Mouse (Mus musculus): ENCODE results near the gene Trem3.

Gene Trem3

DNA sequence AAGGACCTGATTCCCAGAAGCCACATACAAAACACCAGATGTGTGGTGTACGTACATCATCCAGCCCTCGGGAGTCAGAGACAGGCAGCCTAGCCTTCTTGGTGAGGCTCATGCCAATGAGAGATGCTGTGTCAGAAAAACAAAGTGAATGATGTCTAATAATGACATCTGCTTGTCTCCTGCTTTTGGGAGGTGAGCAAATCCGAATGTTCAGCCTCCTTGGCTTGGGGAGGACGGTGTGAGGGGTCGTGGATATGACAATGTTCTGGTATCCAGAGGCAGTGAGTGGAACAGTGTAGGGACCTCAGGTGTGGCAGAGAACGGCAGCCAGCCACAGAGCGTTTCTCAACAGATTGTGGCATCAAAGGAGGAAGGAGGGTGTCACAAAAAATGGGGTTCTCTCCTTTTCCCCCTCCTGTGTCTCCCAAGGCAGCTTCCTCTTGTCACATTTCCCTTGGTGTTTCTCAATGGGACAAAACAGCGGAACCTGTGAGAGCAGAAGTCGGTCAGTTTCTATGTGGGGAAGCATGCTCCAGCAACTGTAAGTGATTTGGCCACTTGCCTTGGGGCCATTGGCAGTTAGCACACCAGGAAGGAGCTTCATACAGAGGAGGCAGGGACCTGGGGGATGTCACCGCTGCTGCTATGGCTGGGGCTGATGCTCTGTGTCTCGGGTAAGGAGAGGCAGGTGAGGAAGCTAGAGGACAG is at the start of gene Trem3:
Gene Trem3 (plus strand): TSS at position 557 of the 708 bp plus-strand sequence.
- no peak for DNase-seq (ENCODE audit: low read depth, low spot score)

DNA sequence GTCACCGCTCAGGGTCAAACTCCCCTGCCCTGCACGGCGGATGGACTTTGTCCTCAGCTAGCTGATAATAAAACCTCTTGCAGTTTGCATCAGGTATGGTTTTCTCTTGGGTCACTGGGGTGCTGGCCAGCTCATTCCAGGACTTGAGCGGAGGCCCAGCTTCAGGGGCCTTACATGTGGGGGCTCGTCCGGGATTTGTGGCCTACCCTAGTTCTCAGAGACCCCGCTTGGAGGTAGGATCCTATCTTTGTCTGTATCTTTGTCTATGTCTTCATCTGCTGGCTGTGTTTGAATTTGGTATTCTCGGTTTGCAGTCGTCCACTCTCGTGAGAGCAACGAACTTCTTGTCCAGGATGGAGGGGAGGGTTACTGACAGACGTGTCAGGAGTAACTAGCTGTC is 44.5 kb upstream of the Trem3 start:
- DNase-seq (ENCODE audit: low read depth, low spot score) = no peak

DNA sequence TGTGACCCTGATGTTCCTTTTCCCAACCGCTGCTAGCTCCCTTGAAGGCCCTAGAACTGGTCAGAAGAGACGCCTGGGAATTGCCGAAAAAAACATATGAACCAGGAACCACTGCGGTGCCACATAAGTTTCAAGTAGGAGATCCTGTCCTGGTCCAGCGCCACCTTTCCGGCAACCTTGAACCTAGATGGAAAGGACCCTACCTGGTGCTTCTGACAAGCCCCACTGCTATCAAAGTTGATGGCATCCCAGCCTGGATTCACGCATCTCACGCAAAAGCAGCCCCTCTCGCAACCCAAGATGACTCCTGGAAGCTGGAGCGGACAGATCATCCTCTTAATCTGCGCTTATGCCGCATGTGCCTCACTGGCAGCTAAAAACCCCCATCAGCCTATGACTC is 35.0 kb upstream of the Trem3 start:
- no peak for DNase-seq (ENCODE audit: low read depth, low spot score)

DNA sequence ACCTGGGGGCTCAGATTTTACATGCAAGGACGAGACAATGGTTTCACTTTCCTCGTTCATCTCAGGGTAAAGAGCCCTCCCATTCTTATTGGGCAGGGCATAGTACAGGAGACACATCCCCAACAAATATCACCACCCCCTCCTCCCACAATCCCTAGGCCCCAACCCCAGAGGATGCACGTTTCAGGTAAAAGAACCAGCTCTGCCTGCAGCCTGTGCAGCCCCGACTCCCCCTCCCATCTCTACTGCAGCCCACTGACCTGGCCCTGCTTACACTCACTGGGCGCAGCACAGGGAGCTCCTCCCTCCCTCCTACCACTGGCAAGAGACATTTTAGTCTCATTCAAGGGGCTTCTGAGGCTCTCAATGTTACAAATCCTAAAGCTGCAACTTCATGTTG is 34.1 kb upstream of the Trem3 start:
- no peak for DNase-seq (ENCODE audit: low read depth, low spot score)

DNA sequence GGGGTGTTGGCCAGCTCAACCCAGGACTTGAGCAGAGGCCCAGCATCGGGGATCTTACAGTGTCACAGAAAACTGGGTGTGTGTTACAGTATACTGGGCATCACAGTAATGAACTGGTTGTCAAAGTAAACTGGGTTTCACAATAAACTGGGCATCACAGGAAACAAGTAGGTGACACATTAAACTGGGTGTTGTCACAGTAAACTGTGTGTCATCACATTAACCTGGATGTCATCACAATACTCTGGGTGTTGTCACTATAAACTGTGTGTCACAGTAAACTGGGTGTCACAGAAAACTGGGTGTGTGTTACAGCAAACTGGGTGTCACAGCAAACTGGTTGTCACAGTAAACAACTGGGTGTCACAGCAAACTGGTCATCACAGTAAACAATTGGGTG is 32.1 kb upstream of the Trem3 start:
- DNase-seq (ENCODE audit: low read depth, low spot score) = no peak

DNA sequence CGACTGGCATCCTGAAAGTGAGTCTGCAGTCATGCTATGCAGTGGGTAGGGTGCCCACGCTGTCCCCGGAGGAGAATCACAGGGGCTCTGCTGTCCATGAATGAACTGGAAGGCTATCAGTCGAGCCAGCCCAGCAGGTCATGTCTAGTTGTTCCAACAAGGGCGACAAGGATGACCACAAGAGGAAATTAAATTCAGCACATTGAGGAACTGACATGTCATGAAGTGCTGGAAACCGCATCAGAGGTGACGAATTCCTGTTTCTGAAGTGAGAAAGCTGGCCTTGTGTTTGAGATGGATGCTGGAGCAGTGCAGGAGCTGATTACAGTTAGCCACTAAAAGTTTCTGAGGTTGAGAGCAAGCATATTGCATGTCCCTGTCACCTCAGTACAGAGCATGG is 16.9 kb upstream of the Trem3 start:
- DNase-seq (ENCODE audit: low read depth, low spot score) = no peak

DNA sequence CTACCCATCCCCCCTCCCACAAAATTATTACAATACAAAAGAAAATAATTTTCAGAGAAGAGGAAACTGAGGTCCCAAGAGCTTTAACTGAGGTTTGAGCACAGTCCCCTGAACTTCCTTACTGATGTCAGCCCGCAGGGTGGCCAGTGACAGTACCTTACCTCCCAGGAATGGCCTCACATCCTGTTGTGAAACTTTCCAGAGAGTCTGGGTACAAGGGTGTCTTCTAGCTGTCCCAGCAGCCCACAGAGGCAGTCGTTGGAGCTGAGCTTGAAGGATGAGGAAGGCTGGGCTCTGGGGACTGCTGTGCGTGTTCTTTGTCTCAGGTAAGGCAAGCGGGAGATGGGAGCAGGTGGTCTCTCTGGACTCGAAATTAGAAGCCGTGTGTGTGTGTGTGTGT is 15.1 kb upstream of the Trem3 start, which contains the start of gene Trem1:
Gene Trem1 (plus strand): TSS at position 251 of the 400 bp plus-strand sequence.
- DNase-seq (ENCODE audit: low read depth, low spot score) = no peak

DNA sequence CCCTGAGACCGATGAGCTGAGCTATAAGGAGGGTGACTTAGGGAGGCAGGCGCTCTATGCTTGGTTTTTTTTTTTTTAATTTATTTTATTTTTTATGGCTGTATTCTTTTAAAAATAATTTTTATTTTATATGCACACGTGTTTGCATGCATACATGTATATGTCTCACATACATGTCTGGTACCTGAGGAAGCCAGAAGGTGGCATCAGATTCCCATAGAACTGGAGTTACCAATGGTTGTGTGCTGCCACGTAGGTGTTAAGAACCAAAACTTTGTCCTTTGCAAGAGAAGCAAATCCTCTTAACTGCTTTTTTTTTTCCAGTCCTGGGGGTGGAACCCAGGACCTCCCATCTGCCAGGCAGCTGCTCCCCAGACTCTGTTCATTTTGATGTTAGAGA is 13.8 kb upstream of the Trem3 start:
- no peak for DNase-seq (ENCODE audit: low read depth, low spot score)

DNA sequence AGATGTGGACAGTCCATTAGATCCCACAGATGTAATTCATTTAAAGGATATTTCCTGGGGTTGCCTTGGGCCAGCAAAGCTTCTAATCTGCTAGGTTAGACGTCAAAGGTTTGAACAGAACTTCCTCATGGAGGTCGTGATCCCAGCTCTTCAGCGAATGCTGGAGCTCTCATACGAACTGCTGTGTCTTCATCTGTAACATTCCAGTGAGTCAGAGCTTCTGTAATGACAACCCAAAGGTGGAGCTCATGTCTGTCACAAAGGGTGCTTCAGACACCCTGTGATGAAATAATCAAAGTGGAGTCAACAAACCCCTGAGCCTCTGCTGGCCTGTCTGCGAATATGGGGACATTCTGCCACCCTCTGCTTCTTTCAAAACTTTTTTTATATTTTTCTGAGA is 13.0 kb upstream of the Trem3 start:
- DNase-seq (ENCODE audit: low read depth, low spot score) = no peak

DNA sequence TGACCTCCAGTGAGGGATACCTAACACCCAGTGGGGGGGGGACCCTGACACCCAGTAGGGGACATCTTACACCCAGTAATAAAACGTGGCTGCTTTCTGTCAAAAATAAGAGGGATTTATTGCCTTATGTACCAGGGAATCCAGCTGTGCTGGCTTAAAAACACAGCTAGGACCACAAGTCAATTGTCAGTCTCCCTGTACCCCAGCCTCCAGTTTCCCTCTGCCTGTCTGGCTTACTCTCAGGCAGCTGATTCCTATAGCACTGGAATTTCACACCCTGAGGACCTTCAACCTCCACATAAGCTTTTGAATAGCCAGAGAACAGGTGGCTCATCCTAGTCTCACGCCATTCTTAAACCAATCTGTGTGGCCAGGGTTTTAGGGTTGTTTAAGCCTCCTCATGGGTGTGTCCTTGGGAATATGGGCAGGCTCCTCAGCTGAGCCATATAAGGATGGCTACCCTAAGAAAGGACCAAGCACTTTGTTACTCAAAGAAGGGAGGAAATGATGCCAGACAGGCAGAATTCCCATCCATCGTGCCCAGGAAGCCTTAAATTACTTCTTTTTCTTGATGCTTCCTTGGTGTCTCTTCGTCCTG is 11.7 kb upstream of the Trem3 start:
- no peak for DNase-seq (ENCODE audit: low read depth, low spot score)

DNA sequence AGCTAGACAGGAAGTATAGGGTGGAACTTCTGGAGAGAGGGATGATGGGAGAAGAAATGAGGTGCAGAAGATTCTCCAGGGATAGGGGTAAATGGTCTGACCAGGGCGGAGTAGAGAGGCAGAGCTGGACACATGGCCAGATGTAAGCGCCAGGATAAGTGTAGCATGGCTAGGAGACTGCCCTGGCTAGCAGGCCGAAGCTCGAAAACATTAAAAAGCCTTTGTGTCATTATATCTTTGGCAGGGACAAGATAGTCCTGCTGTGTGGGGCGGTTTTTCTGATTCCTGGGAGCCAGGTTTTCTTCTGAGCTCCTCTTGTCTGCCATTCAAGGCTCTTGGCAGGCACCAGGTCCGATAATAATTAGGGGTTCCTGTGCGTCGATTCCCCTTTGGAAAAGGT is 10.0 kb upstream of the Trem3 start:
- DNase-seq (ENCODE audit: low read depth, low spot score) = no peak

DNA sequence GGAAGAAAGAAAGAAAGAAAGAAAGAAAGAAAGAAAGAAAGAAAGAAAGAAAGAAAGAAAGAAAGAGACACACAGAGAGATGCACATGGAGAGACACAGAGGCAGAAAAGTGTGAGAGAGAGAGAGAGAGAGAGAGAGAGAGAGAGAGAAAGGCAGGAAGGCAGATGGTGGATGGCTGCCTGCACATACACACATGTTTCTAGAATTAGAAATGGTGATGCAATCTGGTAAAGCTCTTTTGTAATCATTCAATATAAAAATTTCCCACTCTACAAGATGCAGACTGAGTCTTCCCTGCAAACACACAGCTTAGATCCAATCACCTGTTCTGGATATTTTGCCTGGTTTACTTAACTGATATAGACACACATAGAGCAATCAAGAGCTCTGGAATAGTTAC is 1.5 kb downstream of the Trem3 start:
- DNase-seq (ENCODE audit: low read depth, low spot score) = peak; percentile 15

DNA sequence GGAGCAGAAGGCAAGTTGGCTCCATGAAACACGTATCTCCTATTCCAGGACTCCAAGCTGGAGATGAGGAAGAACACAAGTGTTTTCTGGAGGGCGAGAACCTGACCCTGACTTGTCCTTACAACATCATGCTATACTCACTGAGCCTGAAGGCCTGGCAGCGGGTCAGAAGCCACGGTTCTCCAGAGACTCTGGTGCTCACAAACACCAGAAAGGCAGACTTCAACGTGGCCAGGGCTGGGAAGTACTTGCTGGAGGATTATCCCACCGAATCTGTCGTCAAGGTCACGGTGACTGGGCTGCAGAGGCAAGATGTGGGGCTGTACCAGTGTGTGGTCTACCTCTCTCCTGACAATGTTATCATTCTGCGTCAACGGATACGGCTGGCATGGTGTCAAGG is 1.9 kb downstream of the Trem3 start:
- peak; percentile 20 for DNase-seq (ENCODE audit: low read depth, low spot score)

DNA sequence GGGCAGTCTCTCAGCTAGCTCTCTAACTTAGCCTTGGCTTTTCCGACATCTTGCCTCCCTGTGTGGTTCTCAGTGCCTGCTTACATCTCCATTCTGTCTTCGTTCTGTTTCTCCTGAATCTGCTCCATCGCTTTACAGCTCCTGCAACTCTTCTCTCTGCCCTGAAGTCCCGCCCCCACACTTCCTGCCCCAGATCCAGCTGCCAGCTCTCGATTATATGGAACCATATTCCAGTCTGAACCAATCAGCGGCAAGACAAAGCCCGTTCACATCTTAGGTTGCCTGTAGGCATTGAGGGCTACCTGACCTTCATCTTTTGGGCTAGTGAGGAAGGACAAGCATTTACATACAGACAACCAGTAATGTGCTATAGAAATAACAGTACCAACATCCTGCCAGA is 3.1 kb downstream of the Trem3 start:
- DNase-seq (ENCODE audit: low read depth, low spot score) = no peak

DNA sequence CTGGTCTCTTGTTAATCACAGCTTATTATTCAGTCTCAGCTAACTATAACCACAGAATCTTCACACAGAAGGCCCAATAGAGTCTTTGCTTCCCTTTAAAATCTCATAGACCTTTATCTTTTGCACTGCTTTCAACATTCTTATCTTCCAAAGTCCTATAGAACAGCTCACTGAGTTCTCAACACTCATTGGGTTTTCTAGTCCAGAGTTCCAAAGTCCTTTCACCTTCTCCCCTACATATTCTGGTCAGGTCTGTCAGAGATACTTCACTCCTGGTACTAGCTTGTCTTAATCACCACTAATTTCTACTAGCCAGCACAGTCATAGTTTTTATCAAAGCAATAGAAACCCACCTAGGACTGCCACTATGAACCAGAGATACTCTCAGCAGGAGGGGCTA is 9.0 kb downstream of the Trem3 start:
- no peak for DNase-seq (ENCODE audit: low read depth, low spot score)

DNA sequence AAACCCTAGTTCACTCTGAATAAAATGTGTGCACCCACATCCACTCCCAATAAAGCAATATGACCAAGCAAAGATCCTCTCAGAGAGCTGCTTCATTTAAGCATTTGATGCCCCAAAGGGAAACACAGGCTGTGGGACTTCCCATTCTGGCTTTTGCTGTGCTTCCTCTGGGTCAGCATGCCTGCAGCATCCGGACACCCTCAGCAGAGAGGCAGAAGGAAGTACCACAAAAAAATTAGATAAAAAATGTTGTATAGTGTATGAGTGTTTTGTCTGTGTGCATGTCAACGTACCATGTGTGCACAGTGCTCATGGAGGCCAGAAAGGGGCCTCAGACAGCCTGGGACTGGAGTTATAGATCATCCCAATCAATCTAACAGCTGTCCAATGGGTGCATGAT is 14.3 kb downstream of the Trem3 start:
- no peak for DNase-seq (ENCODE audit: low read depth, low spot score)

DNA sequence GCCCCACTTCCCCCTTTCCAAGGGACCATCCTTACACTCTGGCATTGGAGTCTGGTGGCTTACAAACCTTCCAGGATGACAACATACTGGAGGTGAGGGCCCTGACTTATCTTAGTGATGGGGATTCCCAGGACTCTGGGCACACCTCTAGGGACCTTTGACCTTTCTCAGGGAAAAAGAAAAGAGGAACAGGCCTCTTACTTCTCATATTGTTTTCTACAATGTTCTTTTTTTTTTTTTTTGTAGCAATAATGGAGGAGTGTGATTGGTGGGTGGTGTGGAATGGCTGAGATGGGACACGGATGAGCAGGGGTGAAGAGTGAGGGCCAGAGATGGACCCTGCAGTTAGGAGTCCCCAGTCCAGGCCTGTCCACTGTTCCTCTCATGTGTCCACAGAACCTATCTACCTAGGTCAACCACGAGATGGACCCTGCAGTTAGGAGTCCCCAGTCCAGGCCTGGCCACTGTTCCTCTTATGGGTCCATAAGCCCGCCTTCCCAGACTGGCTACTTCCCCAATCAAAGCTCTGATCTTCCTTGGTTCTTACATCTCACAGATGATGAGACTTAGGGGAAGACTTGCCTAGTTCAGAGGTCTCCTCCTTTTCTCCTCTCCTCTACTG is 16.3 kb downstream of the Trem3 start, which contains the start of gene Treml4:
Gene Treml4 (plus strand): TSS at position 555 of the 622 bp plus-strand sequence.
- no peak for DNase-seq (ENCODE audit: low read depth, low spot score)

DNA sequence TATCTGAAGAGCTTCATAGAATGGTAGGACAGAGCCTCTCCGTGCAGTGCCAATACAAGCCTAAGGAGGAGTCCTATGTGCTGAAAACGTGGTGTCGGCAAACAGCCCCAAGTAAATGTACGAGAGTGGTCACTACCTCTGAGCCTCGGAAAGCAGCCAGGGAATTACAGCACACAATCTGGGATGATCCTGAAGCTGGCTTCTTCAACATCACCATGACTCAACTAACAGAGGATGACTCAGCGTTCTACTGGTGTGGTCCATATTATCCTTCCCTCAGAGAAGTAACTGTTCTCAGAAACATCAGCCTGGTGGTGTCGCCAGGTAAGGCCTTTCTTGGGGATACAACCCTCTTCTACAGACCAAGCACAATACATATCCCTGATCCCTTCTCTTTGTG is 17.1 kb downstream of the Trem3 start:
- peak; percentile 42 for DNase-seq (ENCODE audit: low read depth, low spot score)

DNA sequence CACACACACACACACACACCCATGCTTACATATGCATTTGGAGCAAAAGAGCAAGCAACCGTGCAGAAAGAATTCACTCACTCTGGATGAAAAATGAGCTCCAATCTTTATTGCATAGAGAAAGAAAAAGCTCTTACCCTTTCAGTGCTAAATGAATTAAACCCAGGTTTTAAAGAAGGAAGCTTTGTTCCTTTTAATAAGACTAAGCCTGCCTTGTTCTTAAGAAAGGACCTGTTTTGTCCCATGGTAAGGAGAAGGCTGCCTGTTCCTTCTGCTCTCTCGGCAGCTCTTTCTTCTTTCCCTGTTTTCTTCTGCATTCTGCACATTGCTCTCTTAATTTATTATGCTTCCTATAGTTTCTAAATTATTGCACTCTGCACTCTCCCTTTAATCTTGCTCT is 18.6 kb downstream of the Trem3 start:
- DNase-seq (ENCODE audit: low read depth, low spot score) = no peak

DNA sequence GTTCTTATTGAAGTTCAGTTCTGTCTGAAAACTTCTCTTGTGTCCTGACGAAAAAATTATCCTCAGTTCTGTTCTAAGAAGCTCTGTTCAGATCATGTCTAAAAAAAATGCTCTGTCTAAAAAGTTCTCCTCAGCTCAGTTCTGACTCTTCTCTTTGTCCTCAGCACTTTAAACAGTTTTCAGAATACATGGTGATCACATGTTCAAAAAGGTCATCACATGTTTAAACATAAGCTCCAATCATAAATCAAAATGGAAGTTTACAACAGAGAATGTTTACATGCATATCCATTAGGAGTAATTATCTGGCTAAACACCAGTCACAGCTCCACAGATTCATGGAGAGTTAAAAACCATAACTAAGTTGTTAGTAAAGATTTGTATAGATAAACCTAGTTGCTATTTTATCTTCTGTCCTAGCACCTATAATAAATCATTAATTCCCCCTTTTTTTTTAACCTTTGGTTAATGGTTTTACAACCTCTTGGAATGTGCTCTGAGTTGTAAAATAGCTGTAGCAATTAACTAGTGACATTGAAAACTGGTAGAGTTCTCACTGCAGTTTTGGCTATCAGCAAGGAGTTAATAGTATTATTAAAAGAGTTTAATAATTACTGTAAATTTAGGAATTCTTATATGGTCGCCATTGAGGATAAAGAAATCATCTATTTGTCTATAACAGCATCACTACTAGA is 19.2 kb downstream of the Trem3 start:
- no peak for DNase-seq (ENCODE audit: low read depth, low spot score)

DNA sequence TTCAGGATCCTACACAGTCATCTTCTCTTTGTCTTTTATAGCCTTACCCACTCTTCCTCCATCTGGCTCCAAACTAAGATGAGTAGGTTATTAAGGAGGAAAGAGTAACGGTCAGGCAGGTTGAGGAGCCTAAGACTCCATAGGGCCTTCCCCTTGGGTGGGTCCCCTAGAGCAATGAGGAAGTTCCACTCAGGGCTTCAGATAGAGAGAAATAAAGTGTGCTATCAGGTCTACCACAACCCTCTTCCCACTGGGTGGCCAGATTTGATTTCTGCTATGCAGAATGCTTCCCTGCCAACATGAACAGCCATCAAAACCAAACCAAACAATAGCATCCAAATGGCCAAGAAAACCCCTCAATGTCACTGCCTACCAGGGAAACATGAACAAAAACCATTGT is 20.0 kb downstream of the Trem3 start:
- no peak for DNase-seq (ENCODE audit: low read depth, low spot score)

DNA sequence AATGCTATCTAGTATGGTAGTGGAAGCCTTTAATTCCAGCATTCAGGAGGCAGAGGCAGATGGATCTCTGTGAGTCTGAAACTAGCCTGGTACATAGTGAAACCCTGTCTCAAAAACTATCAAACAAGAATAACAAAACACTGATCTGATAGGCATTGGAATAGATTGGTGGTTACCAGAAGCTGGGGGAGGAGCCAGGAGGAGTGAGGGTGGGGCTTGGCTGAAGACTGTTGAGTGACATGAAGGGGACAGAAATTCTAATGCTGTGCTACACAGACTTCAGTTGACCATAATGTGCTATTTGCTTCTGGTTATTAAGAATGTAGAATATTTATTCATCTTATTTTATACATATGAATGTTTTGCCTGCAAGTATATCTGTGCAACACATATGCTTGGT is 20.7 kb downstream of the Trem3 start:
- no peak for DNase-seq (ENCODE audit: low read depth, low spot score)

DNA sequence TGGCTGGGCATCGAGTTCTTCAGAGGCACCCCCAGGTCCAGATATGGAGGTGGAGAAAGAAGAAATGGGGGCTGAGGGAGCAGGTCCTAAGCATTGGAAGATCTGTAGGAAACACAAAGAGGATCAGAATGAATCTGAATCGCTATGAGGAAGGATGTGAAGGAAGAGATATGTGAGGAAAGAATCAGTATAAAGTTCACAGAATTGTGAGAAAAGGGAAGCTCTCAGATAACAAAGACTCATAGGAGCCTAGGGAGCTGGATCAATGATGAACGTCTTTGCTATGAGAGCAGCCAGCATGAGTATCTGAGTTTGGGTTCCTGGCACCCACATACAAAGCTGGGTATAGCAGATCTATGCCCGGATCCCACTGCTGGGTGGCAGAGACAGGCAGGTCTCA is 22.3 kb downstream of the Trem3 start:
- no peak for DNase-seq (ENCODE audit: low read depth, low spot score)

Data from 3T3-L1 (cell line).